Mouse (Mus musculus): ENCODE results near the gene Ptgis. TPM values are rescaled to one million over a fixed set of nuclear protein-coding genes. Genes with fewer than 3 reads are reported as not detected.
A peak's percentile ranks its signal among the peaks of the same experiment; 100 is the strongest.

Gene Ptgis
- polyA plus RNA-seq, 1 experiment from 2014 or later: 11.2 TPM

DNA sequence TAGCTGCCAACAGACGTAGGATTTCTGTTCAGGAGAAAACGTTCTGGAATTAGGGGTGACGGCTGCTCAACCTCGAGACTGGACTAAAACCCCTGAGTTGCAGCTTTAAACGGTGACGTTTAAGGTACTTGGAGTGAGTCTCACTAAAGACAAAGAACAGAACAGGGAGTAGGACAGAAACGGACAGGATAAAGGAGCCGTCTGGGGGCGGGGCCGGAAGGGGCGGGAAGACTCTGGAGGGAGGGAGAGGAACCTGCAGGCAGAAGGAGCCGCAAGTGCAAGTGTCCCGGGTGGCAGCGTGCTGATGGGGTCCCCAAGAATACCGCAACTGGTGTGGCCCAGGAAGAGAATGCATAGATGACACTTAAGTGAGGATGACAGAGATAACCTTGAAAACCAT lies 9.8 kb downstream of the Ptgis start:
- peak; percentile 94 for DNase-seq (ENCODE audit: low spot score, missing footprints)
- Histone ChIP-seq H3K4me1 (ENCODE audit: control insufficient read depth, insufficient read depth, low read length) (0 out of 2 replicates have a peak, but pooled peaks cover 2% of the 10 kb centered on the region), H3K4me3 (ENCODE audit: low read depth, low read length) (0 out of 2 replicates have a peak overlapping the region, but pooled peaks have one; percentile 8), H3K27ac (ENCODE audit: low read depth, low read length) (no peak overlapping the region), H3K9me3 (ENCODE audit: control insufficient read depth, low read length) (no peaks in the 10 kb centered on the region), H3K9ac (ENCODE audit: low read length) (peak overlapping the region; percentile 41; the same call in 1 of the 2 replicates), H3K36me3 (ENCODE audit: control insufficient read depth, insufficient read depth, low read length) (no peaks in the 10 kb centered on the region), H3K4me2 (peak overlapping the region; percentile 27), H3K27me3 (ENCODE audit: control insufficient read depth, insufficient read depth, low read length) (no peaks in the 10 kb centered on the region)
- WGBS: 8% methylated on average over 15 of the region's 15 CpGs
- peak; percentile 59; the same call in 1 of the 2 replicates for ATAC-seq (ENCODE audit: low FRiP score)

- WGBS: 89% methylated on average over 7 of the region's 7 CpGs
- ATAC-seq (ENCODE audit: low FRiP score) (no peak), DNase-seq (ENCODE audit: low spot score, missing footprints) (no peak)
- Histone ChIP-seq H3K4me2 (no peak overlapping the region), H3K36me3 (ENCODE audit: control insufficient read depth, insufficient read depth, low read length) (no peaks in the 10 kb centered on the region), H3K27ac (ENCODE audit: low read depth, low read length) (no peak overlapping the region), H3K9ac (ENCODE audit: low read length) (no peak overlapping the region), H3K4me3 (ENCODE audit: low read depth, low read length) (no peak overlapping the region), H3K27me3 (ENCODE audit: control insufficient read depth, insufficient read depth, low read length) (no peaks in the 10 kb centered on the region), H3K9me3 (ENCODE audit: control insufficient read depth, low read length) (no peaks in the 10 kb centered on the region), H3K4me1 (ENCODE audit: control insufficient read depth, insufficient read depth, low read length) (no peaks in the 10 kb centered on the region)
These were observed 15.5 kb downstream of the Ptgis start for GRCm38 (mm10) chr2:167224937-167225336.

DNA sequence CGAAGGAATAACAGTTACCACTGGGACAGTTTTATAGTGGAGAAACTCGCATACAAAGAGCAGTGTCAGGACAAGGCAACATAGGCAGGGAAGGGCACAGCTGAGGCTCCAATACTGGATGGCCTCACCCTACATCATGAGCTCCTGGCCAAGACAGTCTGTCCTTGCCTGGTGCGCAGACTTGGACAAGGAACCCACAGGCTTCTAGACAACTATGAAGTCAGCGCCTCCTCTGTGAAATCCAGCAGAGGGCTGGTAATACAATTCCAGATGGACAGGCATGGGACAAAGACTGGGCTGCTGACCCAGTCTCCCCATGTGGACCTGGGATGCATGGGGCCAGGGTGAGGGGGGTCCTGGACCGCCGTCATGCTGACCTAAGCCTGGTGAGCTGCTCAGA lies 16.2 kb downstream of the Ptgis start:
- DNase-seq (ENCODE audit: low spot score, missing footprints) (no peak), ATAC-seq (ENCODE audit: low FRiP score) (no peak)
- Histone ChIP-seq H3K9me3 (ENCODE audit: control insufficient read depth, low read length) (no peaks in the 10 kb centered on the region), H3K4me3 (ENCODE audit: low read depth, low read length) (no peak overlapping the region), H3K4me1 (ENCODE audit: control insufficient read depth, insufficient read depth, low read length) (no peaks in the 10 kb centered on the region), H3K27me3 (ENCODE audit: control insufficient read depth, insufficient read depth, low read length) (no peaks in the 10 kb centered on the region), H3K27ac (ENCODE audit: low read depth, low read length) (no peak overlapping the region), H3K9ac (ENCODE audit: low read length) (no peak overlapping the region), H3K4me2 (no peak overlapping the region), H3K36me3 (ENCODE audit: control insufficient read depth, insufficient read depth, low read length) (no peaks in the 10 kb centered on the region)
- 86% methylated on average over 6 of the region's 6 CpGs for WGBS

DNA sequence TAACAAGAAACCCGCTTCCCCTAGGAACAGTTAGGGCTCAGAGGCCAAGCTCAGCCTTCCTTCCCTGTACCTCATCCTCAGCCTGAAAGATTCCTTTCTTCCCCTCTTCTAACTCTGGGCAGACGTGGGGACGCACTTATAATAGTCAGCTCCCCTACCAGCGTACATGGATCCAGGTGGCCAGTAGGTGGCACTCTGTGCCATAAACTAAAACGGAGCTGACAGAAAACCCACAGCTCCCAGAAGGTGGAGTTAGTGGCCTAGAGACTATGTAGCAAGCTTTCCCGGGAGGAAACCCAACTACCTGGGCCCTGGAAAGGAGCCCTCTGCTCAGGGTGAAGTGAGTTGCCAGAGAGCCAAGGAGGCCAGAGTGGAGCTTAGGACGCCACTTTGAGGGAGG lies 18.3 kb downstream of the Ptgis start:
- WGBS: 28% methylated on average over 7 of the region's 7 CpGs

DNA sequence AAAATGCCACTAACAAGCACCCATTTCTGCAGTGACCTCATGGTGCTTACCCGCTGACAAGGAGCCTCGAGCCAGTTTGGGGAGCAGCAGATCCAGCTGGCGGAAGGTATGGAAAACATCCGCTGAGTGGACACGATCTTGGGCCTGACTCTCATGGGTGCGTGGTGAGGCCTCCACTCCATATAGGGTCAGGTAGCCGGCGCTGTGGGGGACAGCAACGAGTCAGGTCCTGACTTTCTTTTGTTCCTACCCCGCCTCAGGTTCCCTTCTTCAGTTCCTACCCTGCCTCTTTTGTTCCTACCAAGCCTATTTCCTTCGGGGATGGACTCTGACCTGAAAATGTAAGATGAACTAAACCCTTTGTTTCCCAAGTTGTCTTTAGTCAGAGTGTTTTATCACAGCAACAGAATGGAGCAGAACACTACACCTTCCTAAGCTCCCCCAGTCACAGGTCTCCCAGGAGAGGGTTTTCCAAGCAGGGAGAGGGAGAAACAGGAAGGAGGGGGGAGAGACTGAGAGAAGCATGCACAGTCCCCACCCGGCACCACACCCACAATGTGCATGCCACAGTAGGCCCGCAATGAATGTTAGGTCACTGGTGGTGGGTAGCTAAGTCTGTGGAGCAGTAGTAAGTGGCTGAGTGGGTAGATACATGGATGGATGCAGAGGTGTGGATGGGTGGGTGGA lies 19.1 kb downstream of the Ptgis start:
- WGBS: 86% methylated on average over 13 of the region's 13 CpGs
- no peak for ATAC-seq (ENCODE audit: low FRiP score)

More for the DNA sequence above, 18.3 kb downstream of the Ptgis start:
- no peaks in the 10 kb centered on the region for H3K36me3 ChIP-seq (ENCODE audit: control insufficient read depth, insufficient read depth, low read length)
- H3K9me3 ChIP-seq (ENCODE audit: control insufficient read depth, low read length): no peaks in the 10 kb centered on the region
- H3K4me3 ChIP-seq (ENCODE audit: low read depth, low read length): no peak overlapping the region
- no peak overlapping the region for H3K27ac ChIP-seq (ENCODE audit: low read depth, low read length)
- H3K4me2 ChIP-seq: no peak overlapping the region
- ATAC-seq (ENCODE audit: low FRiP score) (peak; percentile 54; the same call in 1 of the 2 replicates), DNase-seq (ENCODE audit: low spot score, missing footprints) (peak; percentile 94)
- H3K27me3 ChIP-seq (ENCODE audit: control insufficient read depth, insufficient read depth, low read length): no peaks in the 10 kb centered on the region
- no peak overlapping the region for H3K9ac ChIP-seq (ENCODE audit: low read length)
- no peaks in the 10 kb centered on the region for H3K4me1 ChIP-seq (ENCODE audit: control insufficient read depth, insufficient read depth, low read length)

DNA sequence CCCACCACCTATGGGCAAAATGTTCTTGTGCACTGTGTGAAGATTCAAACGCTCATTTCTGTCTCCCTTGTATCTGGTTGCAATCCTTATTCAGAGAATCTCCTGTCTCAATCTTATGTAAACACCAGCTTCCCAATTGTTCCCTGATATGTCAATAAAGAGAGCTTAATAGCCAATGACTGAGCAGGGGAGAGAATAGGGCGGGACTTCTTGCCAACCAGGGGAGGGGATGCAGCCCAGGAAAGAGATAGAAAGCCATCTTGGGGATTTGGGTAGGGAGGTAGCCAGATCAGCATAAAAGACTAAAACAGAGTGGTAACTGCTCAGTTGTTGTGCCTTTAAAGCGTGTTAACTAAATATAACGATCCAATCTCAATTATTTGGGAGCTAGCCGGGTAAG lies 19.7 kb downstream of the Ptgis start:
- no peak overlapping the region for H3K27ac ChIP-seq (ENCODE audit: low read depth, low read length)
- ATAC-seq (ENCODE audit: low FRiP score): no peak
- WGBS: 81% methylated on average over 5 of the region's 5 CpGs

More for the DNA sequence above, 19.1 kb downstream of the Ptgis start:
- Histone ChIP-seq H3K4me3 (ENCODE audit: low read depth, low read length) (no peak overlapping the region), H3K4me1 (ENCODE audit: control insufficient read depth, insufficient read depth, low read length) (no peaks in the 10 kb centered on the region), H3K9ac (ENCODE audit: low read length) (no peak overlapping the region), H3K4me2 (no peak overlapping the region), H3K27me3 (ENCODE audit: control insufficient read depth, insufficient read depth, low read length) (no peaks in the 10 kb centered on the region), H3K36me3 (ENCODE audit: control insufficient read depth, insufficient read depth, low read length) (no peaks in the 10 kb centered on the region), H3K27ac (ENCODE audit: low read depth, low read length) (no peak overlapping the region), H3K9me3 (ENCODE audit: control insufficient read depth, low read length) (no peaks in the 10 kb centered on the region)
- DNase-seq (ENCODE audit: low spot score, missing footprints): no peak

DNA sequence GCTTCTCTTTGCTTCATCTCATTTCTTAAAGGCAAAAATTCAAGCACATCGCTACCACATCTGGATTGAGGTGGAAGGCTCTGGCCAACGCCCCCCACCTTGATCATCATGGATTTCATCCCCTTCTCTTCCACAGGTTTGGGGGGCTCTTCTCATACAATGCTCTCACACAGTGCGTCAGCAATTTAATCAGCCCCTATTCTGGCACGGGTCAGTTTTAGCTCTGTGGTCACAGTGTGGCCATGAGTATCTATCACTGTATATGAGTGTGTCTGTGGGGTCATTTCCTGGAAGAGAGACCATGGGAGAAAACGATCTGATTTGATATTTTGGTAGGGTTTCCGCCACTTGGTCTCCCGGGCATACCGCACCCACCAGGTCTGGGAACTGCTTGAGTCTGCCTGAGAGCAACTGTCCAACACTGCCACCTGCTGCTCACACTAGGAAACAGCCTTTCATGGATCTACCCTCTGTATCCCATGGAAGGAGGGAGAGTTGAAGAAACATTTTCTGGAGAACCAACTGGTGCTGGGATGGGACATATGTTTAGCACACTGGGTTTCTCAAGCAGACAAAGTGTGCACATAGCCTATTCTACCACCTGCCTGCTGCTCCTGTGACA lies 21.1 kb downstream of the Ptgis start:
- no peak overlapping the region for H3K4me2 ChIP-seq
- H3K9ac ChIP-seq (ENCODE audit: low read length): no peak overlapping the region
- no peak overlapping the region for H3K27ac ChIP-seq (ENCODE audit: low read depth, low read length)
- H3K27me3 ChIP-seq (ENCODE audit: control insufficient read depth, insufficient read depth, low read length): no peaks in the 10 kb centered on the region
- DNase-seq (ENCODE audit: low spot score, missing footprints): peak; percentile 98
- no peak overlapping the region for H3K4me3 ChIP-seq (ENCODE audit: low read depth, low read length)
- no peaks in the 10 kb centered on the region for H3K4me1 ChIP-seq (ENCODE audit: control insufficient read depth, insufficient read depth, low read length)
- ATAC-seq (ENCODE audit: low FRiP score): peak; percentile 71; the same call in 1 of the 2 replicates
- WGBS: 50% methylated on average over 8 of the region's 8 CpGs
- no peaks in the 10 kb centered on the region for H3K9me3 ChIP-seq (ENCODE audit: control insufficient read depth, low read length)
- H3K36me3 ChIP-seq (ENCODE audit: control insufficient read depth, insufficient read depth, low read length): no peaks in the 10 kb centered on the region

More for the DNA sequence above, 19.7 kb downstream of the Ptgis start:
- no peaks in the 10 kb centered on the region for H3K9me3 ChIP-seq (ENCODE audit: control insufficient read depth, low read length)
- no peaks in the 10 kb centered on the region for H3K36me3 ChIP-seq (ENCODE audit: control insufficient read depth, insufficient read depth, low read length)
- no peak overlapping the region for H3K4me2 ChIP-seq
- H3K9ac ChIP-seq (ENCODE audit: low read length): no peak overlapping the region
- DNase-seq (ENCODE audit: low spot score, missing footprints): no peak
- H3K4me3 ChIP-seq (ENCODE audit: low read depth, low read length): no peak overlapping the region
- H3K4me1 ChIP-seq (ENCODE audit: control insufficient read depth, insufficient read depth, low read length): no peaks in the 10 kb centered on the region
- no peaks in the 10 kb centered on the region for H3K27me3 ChIP-seq (ENCODE audit: control insufficient read depth, insufficient read depth, low read length)

DNA sequence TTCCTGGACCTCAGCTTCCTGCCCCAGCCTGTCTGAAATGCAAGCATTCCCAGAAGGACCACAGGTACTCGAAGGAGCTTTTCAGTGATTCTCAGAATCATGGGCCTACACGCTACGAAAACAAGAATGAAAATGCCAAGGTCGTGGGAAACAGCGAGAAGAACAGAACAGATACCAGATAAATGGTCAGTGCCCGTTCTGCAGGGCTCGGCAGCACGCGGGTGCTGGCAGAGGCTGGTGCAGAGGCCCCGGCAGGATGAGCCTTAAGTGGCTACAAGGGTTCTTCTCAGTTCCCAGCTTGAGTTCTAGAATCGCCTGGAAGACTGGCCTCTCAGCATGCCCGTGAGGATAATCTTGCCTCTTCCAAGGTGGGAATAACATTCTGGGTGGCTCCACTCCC lies 26.7 kb downstream of the Ptgis start:
- ATAC-seq (ENCODE audit: low FRiP score) (no peak), DNase-seq (ENCODE audit: low spot score, missing footprints) (no peak)
- WGBS: 98% methylated on average over 12 of the region's 12 CpGs
- Histone ChIP-seq H3K4me2 (no peak overlapping the region), H3K4me3 (ENCODE audit: low read depth, low read length) (no peak overlapping the region), H3K9ac (ENCODE audit: low read length) (no peak overlapping the region), H3K27me3 (ENCODE audit: control insufficient read depth, insufficient read depth, low read length) (no peaks in the 10 kb centered on the region), H3K4me1 (ENCODE audit: control insufficient read depth, insufficient read depth, low read length) (no peaks in the 10 kb centered on the region), H3K36me3 (ENCODE audit: control insufficient read depth, insufficient read depth, low read length) (no peaks in the 10 kb centered on the region), H3K9me3 (ENCODE audit: control insufficient read depth, low read length) (no peaks in the 10 kb centered on the region), H3K27ac (ENCODE audit: low read depth, low read length) (no peak overlapping the region)

DNA sequence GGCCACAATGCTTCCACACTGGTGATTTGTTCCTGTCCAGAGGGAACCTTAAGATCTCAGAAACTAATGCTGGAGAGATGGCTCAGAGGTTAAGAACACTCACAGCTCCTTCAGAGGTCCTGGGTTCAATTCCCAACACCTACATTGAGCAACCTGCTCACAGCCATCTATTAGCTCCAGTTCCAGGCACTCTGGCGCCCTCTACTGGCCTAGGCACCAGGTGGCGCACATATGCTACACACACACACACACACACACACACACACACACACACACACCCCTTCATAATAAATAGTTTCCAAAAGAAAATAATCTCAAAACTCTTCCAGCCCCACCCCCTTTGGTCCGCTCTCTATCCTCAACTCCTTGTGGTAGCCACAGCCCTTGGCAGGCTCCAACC lies 27.3 kb downstream of the Ptgis start:
- Histone ChIP-seq H3K4me2 (no peak overlapping the region), H3K4me3 (ENCODE audit: low read depth, low read length) (no peak overlapping the region), H3K4me1 (ENCODE audit: control insufficient read depth, insufficient read depth, low read length) (no peaks in the 10 kb centered on the region), H3K27me3 (ENCODE audit: control insufficient read depth, insufficient read depth, low read length) (no peaks in the 10 kb centered on the region), H3K9me3 (ENCODE audit: control insufficient read depth, low read length) (no peaks in the 10 kb centered on the region), H3K36me3 (ENCODE audit: control insufficient read depth, insufficient read depth, low read length) (no peaks in the 10 kb centered on the region), H3K9ac (ENCODE audit: low read length) (no peak overlapping the region), H3K27ac (ENCODE audit: low read depth, low read length) (no peak overlapping the region)
- DNase-seq (ENCODE audit: low spot score, missing footprints) (no peak), ATAC-seq (ENCODE audit: low FRiP score) (no peak)
- WGBS: 100% methylated on average over 3 of the region's 3 CpGs

Measured in midbrain, embryonic 11.5 days (tissue).